In the genomic region with DNA sequence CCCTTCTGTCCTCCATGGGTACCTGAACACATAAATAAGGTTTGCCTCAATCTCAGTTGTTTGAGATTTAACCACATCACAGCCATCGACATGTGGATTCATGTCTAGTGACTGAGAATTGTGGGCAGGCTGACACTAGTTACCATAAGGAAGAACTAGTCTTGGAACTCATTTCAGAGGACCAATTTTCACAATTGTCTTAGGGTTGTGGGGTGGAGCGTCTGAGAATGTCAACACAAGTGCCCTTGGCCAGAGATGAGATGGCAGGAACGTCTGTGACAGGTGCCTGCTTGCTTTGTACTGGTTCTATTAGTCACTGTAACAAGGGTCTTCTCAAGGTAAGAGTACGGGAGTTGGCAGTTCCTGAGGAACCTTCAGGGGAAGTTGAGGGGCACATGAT, we compare ENCODE assay signal across 26 mouse cellular contexts.
"Had no signal": no experiment of that assay in that cellular context is flagged by ENCODE, and none has a peak within 500 bp of the region (broad histone marks: within the 10 kb centered on the region; RNA-seq: fewer than 3 reads in every experiment).

No protein-coding gene starts in this region.

- H3K27ac ChIP-seq: embryonic facial prominence, embryonic 10.5 days; embryonic facial prominence, embryonic 12.5 days; embryonic facial prominence, embryonic 13.5 days; embryonic facial prominence, embryonic 15.5 days; forebrain, embryonic 10.5 days; forebrain, embryonic 12.5 days; forebrain, embryonic 13.5 days; forebrain, embryonic 15.5 days; gastrocnemius, adult 2 months; heart, adult 2 months had no signal

- H3K4me3 ChIP-seq: embryonic facial prominence, embryonic 10.5 days; embryonic facial prominence, embryonic 12.5 days; embryonic facial prominence, embryonic 13.5 days; embryonic facial prominence, embryonic 15.5 days; erythroblast, embryonic 14.5 days; forebrain, embryonic 10.5 days; forebrain, embryonic 12.5 days; forebrain, embryonic 13.5 days; forebrain, embryonic 15.5 days; gastrocnemius, adult 2 months; heart, adult 2 months had no signal

- H3K36me3 ChIP-seq: embryonic facial prominence, embryonic 10.5 days; embryonic facial prominence, embryonic 12.5 days; embryonic facial prominence, embryonic 13.5 days; embryonic facial prominence, embryonic 15.5 days; forebrain, embryonic 10.5 days; forebrain, embryonic 12.5 days; forebrain, embryonic 15.5 days had no signal

- H3K9me3 ChIP-seq: embryonic facial prominence, embryonic 10.5 days; embryonic facial prominence, embryonic 12.5 days; embryonic facial prominence, embryonic 13.5 days; embryonic facial prominence, embryonic 15.5 days; forebrain, embryonic 10.5 days; forebrain, embryonic 12.5 days; forebrain, embryonic 13.5 days; forebrain, embryonic 15.5 days had no signal

- DNase-seq: cerebellum, adult 8-10 months; cerebellum, adult 9-10 months; cerebellum, adult 9-11 months; cerebellum, postnatal 10 days; cerebellum, postnatal 14 days; cerebellum, postnatal 25 days; cerebellum, postnatal 36 days; embryo, embryonic 11 days; forebrain, postnatal 0 days; gastrocnemius, adult 2 months; gastrocnemius, postnatal 10 days; gastrocnemius, postnatal 14 days; gastrocnemius, postnatal 25 days; gastrocnemius, postnatal 36 days; heart, adult 11 months; heart, adult 18-20 months; heart, adult 2 months had no signal

- H3K27me3 ChIP-seq: embryonic facial prominence, embryonic 12.5 days; embryonic facial prominence, embryonic 13.5 days; embryonic facial prominence, embryonic 15.5 days; forebrain, embryonic 12.5 days; forebrain, embryonic 13.5 days; forebrain, embryonic 15.5 days had no signal

- H3K4me1 ChIP-seq: embryonic facial prominence, embryonic 10.5 days; embryonic facial prominence, embryonic 12.5 days; embryonic facial prominence, embryonic 13.5 days; embryonic facial prominence, embryonic 15.5 days; forebrain, embryonic 10.5 days; forebrain, embryonic 12.5 days; forebrain, embryonic 13.5 days; forebrain, embryonic 15.5 days had no signal
